Mouse (Mus musculus) heart, embryonic 16.5 days (tissue): ENCODE results near the gene Rdh11. TPM values are rescaled to one million over a fixed set of nuclear protein-coding genes. Genes with fewer than 3 reads are reported as not detected.

Experiments
- ATAC-seq: fragments of 200-750 bp; cut with Nextera tagmentation; replicated peaks from 2 replicates; pipeline ENCODE4 v1.8.0; 2017; ENCODE audit warnings: moderate number of reproducible peaks; ENCODE audit not compliant: insufficient read depth, low FRiP score; ENCODE audit errors: extremely low read depth
- H3K27ac ChIP-seq: fragments of 300-500 bp; sonication (generic); 2 replicates; pipeline ENCODE4 v1.5.1; 2014; ENCODE audit warnings: mild to moderate bottlenecking, low read length, control low read depth, moderate library complexity
- H3K27me3 ChIP-seq: fragments of 300-500 bp; sonication (generic); 2 replicates; pipeline ENCODE4 v1.6.1; 2014; ENCODE audit warnings: low read length, mixed read lengths; ENCODE audit not compliant: control insufficient read depth, insufficient read depth
- H3K36me3 ChIP-seq: fragments of 300-500 bp; sonication (generic); 2 replicates; pipeline ENCODE4 v1.6.1; 2014; ENCODE audit not compliant: control insufficient read depth, insufficient read depth
- H3K4me1 ChIP-seq: fragments of 300-500 bp; sonication (generic); 2 replicates; pipeline ENCODE4 v1.6.1; 2014; ENCODE audit warnings: low read length, mixed read lengths; ENCODE audit not compliant: control insufficient read depth, insufficient read depth
- H3K4me2 ChIP-seq: fragments of 300-500 bp; sonication (generic); 2 replicates; pipeline ENCODE4 v1.6.1; 2014; ENCODE audit warnings: low read depth, mild to moderate bottlenecking, control low read depth, low read length
- H3K4me3 ChIP-seq: fragments of 300-500 bp; sonication (generic); 2 replicates; pipeline ENCODE4 v1.5.1; 2014; ENCODE audit warnings: mild to moderate bottlenecking, control low read depth, low read length
- H3K9ac ChIP-seq: fragments of 300-500 bp; sonication (generic); 2 replicates; pipeline ENCODE4 v1.6.1; 2014; ENCODE audit warnings: low read length, control low read depth
- H3K9me3 ChIP-seq: fragments of 300-500 bp; sonication (generic); replicated peaks from 2 replicates; pipeline ENCODE4 v1.6.1; 2016; ENCODE audit warnings: low read length; ENCODE audit not compliant: control insufficient read depth
- WGBS: fragments of 180-500 bp; shearing (Covaris S2); extraction: QIAGEN DNeasy Blood & Tissue Kit; methylation state at CpG from one replicate; pipeline ENCODE4 v1.1.7; 2014; 5-methylcytosine and 5-hydroxymethylcytosine counted together
- polyA plus RNA-seq: library from polyadenylated mRNA; unstranded; fragments of >200 nt; fragmentation: Nextera tagmentation; extraction: Ambion mirVana; gene quantifications from 2 replicates; pipeline ENCODE4 v1.2.1, GENCODE M21; 2015

Gene Rdh11
- polyA plus RNA-seq, 1 experiment from 2014 or later, result 13.8 TPM

DNA sequence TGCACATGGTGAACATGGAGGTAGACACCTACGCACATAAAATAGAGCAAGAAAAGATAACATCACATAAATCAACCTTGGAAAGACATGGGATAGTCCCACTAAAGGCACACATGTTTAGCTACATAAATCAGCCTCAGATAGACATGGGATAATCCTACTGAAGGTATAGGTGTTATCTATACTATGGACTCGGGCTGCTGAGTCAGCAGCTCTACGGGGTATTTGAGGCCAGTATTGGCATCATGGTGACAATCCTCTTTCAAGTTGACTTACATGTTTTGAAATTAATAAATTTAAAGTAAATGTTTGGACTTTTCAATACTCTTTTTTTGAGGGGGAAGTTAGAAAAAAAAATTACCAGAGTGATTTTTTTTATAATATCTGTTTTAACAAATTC is 29.2 kb downstream of the Rdh11 start:
- H3K4me1 ChIP-seq, result peaks cover 7% of the 10 kb centered on the region
- no peak overlapping the region for H3K27ac ChIP-seq
- H3K4me2 ChIP-seq, result no peak overlapping the region
- H3K4me3 ChIP-seq, result no peak overlapping the region
- no peak overlapping the region for H3K9ac ChIP-seq
- no peaks in the 10 kb centered on the region for H3K9me3 ChIP-seq
- 92% methylated on average over 3 of the region's 3 CpGs for WGBS
- peaks cover 32% of the 10 kb centered on the region for H3K36me3 ChIP-seq
- no peak for ATAC-seq
- no peaks in the 10 kb centered on the region for H3K27me3 ChIP-seq

DNA sequence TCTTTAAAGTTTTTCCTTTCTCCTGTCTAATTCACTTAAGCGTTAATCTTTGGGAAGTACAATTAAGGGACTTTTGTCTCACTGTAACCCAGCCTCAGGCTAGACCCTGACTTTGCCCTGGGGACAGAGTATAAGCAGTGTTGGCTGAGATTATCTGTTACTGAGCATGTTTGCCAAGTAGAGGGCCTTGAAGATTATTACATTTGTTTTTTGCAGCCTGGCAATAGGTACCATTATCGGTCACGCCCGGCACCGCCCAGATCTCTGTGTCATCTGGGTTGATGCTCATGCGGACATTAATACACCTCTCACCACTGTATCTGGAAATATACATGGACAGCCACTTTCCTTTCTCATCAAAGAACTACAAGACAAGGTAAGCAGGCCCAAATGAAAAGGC is 42.4 kb downstream of the Rdh11 start:
- Histone ChIP-seq H3K9ac (no peak overlapping the region), H3K9me3 (no peaks in the 10 kb centered on the region), H3K4me2 (no peak overlapping the region), H3K4me3 (no peak overlapping the region), H3K36me3 (peaks cover under 1% of the 10 kb centered on the region; the same call in 1 of the 2 replicates), H3K27ac (no peak overlapping the region), H3K4me1 (0 out of 2 replicates have a peak, but pooled peaks cover 3% of the 10 kb centered on the region), H3K27me3 (no peaks in the 10 kb centered on the region)
- WGBS, result 91% methylated on average over 6 of the region's 6 CpGs
- ATAC-seq, result no peak

DNA sequence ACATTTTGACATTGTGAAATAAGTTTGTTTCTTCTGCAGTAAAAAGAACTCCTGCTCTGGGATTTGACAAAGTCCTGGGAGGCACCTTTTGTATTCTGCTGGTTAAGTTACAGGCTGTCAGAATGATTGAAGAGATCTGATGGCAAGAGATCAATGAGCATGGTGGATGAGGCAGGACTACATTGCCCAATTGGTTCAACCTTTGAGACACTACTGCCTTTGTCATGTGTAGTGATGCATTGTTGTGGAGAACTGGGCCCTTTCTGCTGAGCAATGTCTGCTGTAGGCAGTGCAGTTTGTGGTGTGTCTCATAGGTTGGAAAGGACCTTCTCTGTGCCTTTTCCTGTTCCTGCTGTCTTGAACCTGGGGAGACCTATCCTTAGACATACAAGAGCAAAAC is 50.7 kb downstream of the Rdh11 start:
- Histone ChIP-seq H3K9me3 (no peaks in the 10 kb centered on the region), H3K36me3 (no peaks in the 10 kb centered on the region), H3K4me3 (no peak overlapping the region), H3K4me2 (no peak overlapping the region), H3K4me1 (no peaks in the 10 kb centered on the region), H3K27me3 (no peaks in the 10 kb centered on the region), H3K27ac (no peak overlapping the region), H3K9ac (no peak overlapping the region)
- no peak for ATAC-seq

DNA sequence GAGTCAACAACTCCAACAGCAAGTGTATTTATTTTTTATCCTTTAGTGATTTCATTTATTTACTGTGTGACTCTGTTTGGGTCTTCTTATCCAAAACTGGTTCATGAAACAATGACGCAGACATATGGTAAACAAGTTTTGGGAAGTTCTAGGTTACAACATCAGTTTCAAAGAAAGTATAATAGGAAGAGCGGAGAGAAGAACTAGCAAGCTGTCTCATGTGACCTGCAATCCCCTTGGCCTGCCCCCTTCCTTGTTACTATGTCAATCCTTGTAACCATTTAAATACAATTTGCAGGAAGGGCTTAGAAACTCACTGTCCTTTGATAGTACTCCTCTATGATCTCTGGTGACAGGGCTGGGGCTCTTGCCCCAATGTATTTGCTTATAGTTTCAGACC is 51.3 kb downstream of the Rdh11 start:
- H3K36me3 ChIP-seq, result no peaks in the 10 kb centered on the region
- 76% methylated on average over 2 of the region's 2 CpGs for WGBS
- H3K4me2 ChIP-seq, result no peak overlapping the region
- H3K9ac ChIP-seq, result no peak overlapping the region
- no peaks in the 10 kb centered on the region for H3K27me3 ChIP-seq
- no peak for ATAC-seq
- no peaks in the 10 kb centered on the region for H3K4me1 ChIP-seq
- no peak overlapping the region for H3K4me3 ChIP-seq
- no peaks in the 10 kb centered on the region for H3K9me3 ChIP-seq
- no peak overlapping the region for H3K27ac ChIP-seq

DNA sequence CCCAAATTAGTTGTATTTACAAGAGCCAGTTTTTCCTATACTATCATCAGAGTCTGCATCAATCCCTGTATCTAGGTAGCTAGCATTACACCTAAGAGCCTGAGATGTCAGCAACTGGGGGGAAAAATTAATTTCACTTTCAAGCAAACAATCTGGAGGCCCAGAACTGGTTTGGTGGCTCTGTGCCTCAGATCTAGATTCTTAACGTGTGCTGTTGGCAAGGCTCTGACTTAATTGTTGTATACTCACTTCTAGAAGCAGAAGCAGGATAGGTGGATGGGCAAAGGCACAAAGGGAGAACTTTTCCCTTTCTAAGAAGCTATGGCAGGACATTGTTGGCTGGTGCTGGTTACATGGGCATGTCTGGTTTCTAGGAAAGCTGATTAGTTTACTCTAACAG is 52.7 kb downstream of the Rdh11 start:
- Histone ChIP-seq H3K4me1 (0 out of 2 replicates have a peak, but pooled peaks cover 5% of the 10 kb centered on the region), H3K4me3 (no peak overlapping the region), H3K9ac (no peak overlapping the region), H3K9me3 (no peaks in the 10 kb centered on the region), H3K27me3 (no peaks in the 10 kb centered on the region), H3K36me3 (no peaks in the 10 kb centered on the region), H3K27ac (no peak overlapping the region), H3K4me2 (no peak overlapping the region)
- no peak for ATAC-seq
- 35% methylated on average over 1 of the region's 1 CpGs for WGBS

- Histone ChIP-seq H3K27me3 (no peaks in the 10 kb centered on the region), H3K9me3 (no peaks in the 10 kb centered on the region), H3K4me1 (0 out of 2 replicates have a peak, but pooled peaks cover 5% of the 10 kb centered on the region), H3K4me3 (no peak overlapping the region), H3K9ac (no peak overlapping the region), H3K27ac (no peak overlapping the region), H3K4me2 (no peak overlapping the region), H3K36me3 (no peaks in the 10 kb centered on the region)
- no peak for ATAC-seq
These were observed 53.1 kb downstream of the Rdh11 start for GRCm38 (mm10) chr12:79138999-79139398.

GRCm38 (mm10) chr12:79136949-79137348 is 55.1 kb downstream of the Rdh11 start:
- WGBS, result 79% methylated on average over 7 of the region's 7 CpGs
- no peaks in the 10 kb centered on the region for H3K9me3 ChIP-seq
- no peak for ATAC-seq
- no peak overlapping the region for H3K4me2 ChIP-seq
- H3K4me3 ChIP-seq, result no peak overlapping the region
- 0 out of 2 replicates have a peak, but pooled peaks cover 5% of the 10 kb centered on the region for H3K4me1 ChIP-seq
- peaks cover 17% of the 10 kb centered on the region for H3K27me3 ChIP-seq
- no peak overlapping the region for H3K9ac ChIP-seq
- no peaks in the 10 kb centered on the region for H3K36me3 ChIP-seq
- no peak overlapping the region for H3K27ac ChIP-seq

GRCm38 (mm10) chr12:79135105-79135504 is 57.0 kb downstream of the Rdh11 start:
- Histone ChIP-seq H3K4me3 (no peak overlapping the region), H3K4me2 (no peak overlapping the region), H3K9me3 (no peaks in the 10 kb centered on the region), H3K36me3 (no peaks in the 10 kb centered on the region), H3K9ac (no peak overlapping the region), H3K27ac (no peak overlapping the region), H3K27me3 (peaks cover 35% of the 10 kb centered on the region), H3K4me1 (0 out of 2 replicates have a peak, but pooled peaks cover 9% of the 10 kb centered on the region)
- ATAC-seq, result no peak
- WGBS, result 25% methylated on average over 4 of the region's 4 CpGs

DNA sequence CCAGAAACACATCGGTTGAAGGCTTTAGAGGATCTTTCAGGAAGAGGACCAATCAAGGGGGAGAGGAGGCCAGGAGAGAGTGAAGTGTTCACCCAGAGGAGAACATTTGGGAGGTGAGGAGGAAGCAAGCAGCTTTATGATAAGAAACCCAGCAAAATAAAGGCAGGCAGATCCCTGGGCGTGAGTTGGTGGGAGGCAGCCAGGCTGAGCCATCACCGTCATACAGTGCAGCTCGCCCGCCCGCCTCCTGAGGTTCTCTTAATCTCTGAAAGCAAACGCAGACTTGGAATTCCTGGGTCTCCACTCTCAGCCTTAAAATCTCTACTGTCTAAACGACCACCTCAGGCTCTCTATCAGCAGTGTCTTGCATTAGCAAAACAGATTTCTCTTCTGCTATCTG is 57.4 kb downstream of the Rdh11 start:
- no peak for ATAC-seq
- H3K27me3 ChIP-seq, result peaks cover 38% of the 10 kb centered on the region
- 0 out of 2 replicates have a peak, but pooled peaks cover 9% of the 10 kb centered on the region for H3K4me1 ChIP-seq
- no peak overlapping the region for H3K4me3 ChIP-seq
- no peaks in the 10 kb centered on the region for H3K9me3 ChIP-seq
- no peak overlapping the region for H3K4me2 ChIP-seq
- H3K27ac ChIP-seq, result no peak overlapping the region
- no peak overlapping the region for H3K9ac ChIP-seq
- H3K36me3 ChIP-seq, result no peaks in the 10 kb centered on the region
- WGBS, result 22% methylated on average over 8 of the region's 8 CpGs
